Mouse (Mus musculus): ENCODE data around the gene AF366264.
A peak's percentile ranks its signal among the peaks of the same experiment; 100 is the strongest.
"Not testable (repeated sequence)": the region's sequence is repeated elsewhere in the genome, so short reads cannot be mapped to it uniquely, and the experiment has no call there.

AF366264 gene

GRCm38 (mm10) chr8:13838289-13838688 lies at the start of gene AF366264:
AF366264 (minus strand) TSS chr8:13838389.
- DNase-seq (ENCODE audit: low read depth, low spot score) = not testable (repeated sequence)

- peak; percentile 4 for DNase-seq (ENCODE audit: low read depth, low spot score)
These were observed 5.1 kb upstream of the AF366264 start for GRCm38 (mm10) chr8:13843286-13843685.

GRCm38 (mm10) chr8:13828598-13829172 lies 9.5 kb downstream of the AF366264 start:
- no peak for DNase-seq (ENCODE audit: low read depth, low spot score)

- no peak for DNase-seq (ENCODE audit: low read depth, low spot score)
These were observed 38.6 kb downstream of the AF366264 start for GRCm38 (mm10) chr8:13799566-13799965.

- DNase-seq (ENCODE audit: low read depth, low spot score) = no peak
These were observed 40.5 kb downstream of the AF366264 start for GRCm38 (mm10) chr8:13797676-13798075.

- no peak for DNase-seq (ENCODE audit: low read depth, low spot score)
These were observed 44.5 kb downstream of the AF366264 start for GRCm38 (mm10) chr8:13793746-13794101.

GRCm38 (mm10) chr8:13793097-13793745 lies 45.0 kb downstream of the AF366264 start:
- DNase-seq (ENCODE audit: low read depth, low spot score) = no peak

GRCm38 (mm10) chr8:13789606-13790005 lies 48.6 kb downstream of the AF366264 start:
- DNase-seq (ENCODE audit: low read depth, low spot score) = no peak

- peak; percentile 92 for DNase-seq (ENCODE audit: low read depth, low spot score)
These were observed 52.4 kb downstream of the AF366264 start for GRCm38 (mm10) chr8:13785764-13786299.

- DNase-seq (ENCODE audit: low read depth, low spot score) = peak; percentile 89
These were observed 52.9 kb downstream of the AF366264 start, which contains the start of gene Upf3a for GRCm38 (mm10) chr8:13785250-13785763. Upf3a (plus strand) TSS chr8:13785615.

All from brain, embryonic 18.5 days (tissue).